Mouse (Mus musculus) lung, embryonic 16.5 days (tissue): ENCODE measurements around the gene Hoxb4. TPM values are rescaled to one million over a fixed set of nuclear protein-coding genes. Genes with fewer than 3 reads are reported as not detected.
A peak's percentile ranks its signal among the peaks of the same experiment; 100 is the strongest.

Experiments
- ATAC-seq: fragments of 200-750 bp; cut with Nextera tagmentation; 2 replicates; pipeline ENCODE4 v1.8.0; 2017; ENCODE audit warnings: low read depth, mild to moderate bottlenecking, moderate library complexity
- H3K27ac ChIP-seq: fragments of 300-500 bp; sonication (generic); 2 replicates; pipeline ENCODE4 v1.5.1; 2014; ENCODE audit warnings: mild to moderate bottlenecking, control low read depth, low read length
- H3K27me3 ChIP-seq: fragments of 300-500 bp; sonication (generic); 2 replicates; pipeline ENCODE4 v1.6.1; 2014; ENCODE audit warnings: low read depth, low read length, mixed read lengths; ENCODE audit not compliant: control insufficient read depth, insufficient read depth
- H3K36me3 ChIP-seq: fragments of 300-500 bp; sonication (generic); 2 replicates; pipeline ENCODE4 v1.6.1; 2014; ENCODE audit warnings: low read length; ENCODE audit not compliant: control insufficient read depth, insufficient read depth
- H3K4me1 ChIP-seq: fragments of 300-500 bp; sonication (generic); replicated peaks from 2 replicates; pipeline ENCODE4 v1.6.1; 2014; ENCODE audit warnings: low read length, mixed read lengths; ENCODE audit not compliant: control insufficient read depth, insufficient read depth
- H3K4me2 ChIP-seq: fragments of 300-500 bp; sonication (generic); 2 replicates; pipeline ENCODE4 v1.6.1; 2014; ENCODE audit warnings: low read depth, low read length, control low read depth
- H3K4me3 ChIP-seq: fragments of 300-500 bp; sonication (generic); 2 replicates; pipeline ENCODE4 v1.5.1; 2014; ENCODE audit warnings: mild to moderate bottlenecking, low read length, control low read depth
- H3K9ac ChIP-seq: fragments of 300-500 bp; sonication (generic); 2 replicates; pipeline ENCODE4 v1.6.1; 2014; ENCODE audit warnings: low read length, control low read depth
- H3K9me3 ChIP-seq: fragments of 300-500 bp; sonication (generic); 2 replicates; pipeline ENCODE4 v1.6.1; 2016; ENCODE audit warnings: low read length; ENCODE audit not compliant: control insufficient read depth
- WGBS: fragments of 180-500 bp; shearing (Covaris S2); extraction: QIAGEN DNeasy Blood & Tissue Kit; methylation state at CpG from one replicate; pipeline ENCODE4 v1.1.7; 2014; 5-methylcytosine and 5-hydroxymethylcytosine counted together
- microRNA counts: library from miRNA; unstranded; fragments of <30 nt; microRNA quantifications from one replicate; lab custom pipeline; 2016
- microRNA-seq: library from miRNA; unstranded; fragments of <30 nt; microRNA quantifications from one replicate; pipeline ENCODE4, GENCODE M21; 2016
- polyA plus RNA-seq: library from polyadenylated mRNA; unstranded; fragments of >200 nt; fragmentation: Nextera tagmentation; extraction: Ambion mirVana; gene quantifications from 2 replicates; pipeline ENCODE4 v1.2.1, GENCODE M21; 2015

Hoxb4 gene
- polyA plus RNA-seq, 1 experiment from 2014 or later, result 3.4 TPM

DNA sequence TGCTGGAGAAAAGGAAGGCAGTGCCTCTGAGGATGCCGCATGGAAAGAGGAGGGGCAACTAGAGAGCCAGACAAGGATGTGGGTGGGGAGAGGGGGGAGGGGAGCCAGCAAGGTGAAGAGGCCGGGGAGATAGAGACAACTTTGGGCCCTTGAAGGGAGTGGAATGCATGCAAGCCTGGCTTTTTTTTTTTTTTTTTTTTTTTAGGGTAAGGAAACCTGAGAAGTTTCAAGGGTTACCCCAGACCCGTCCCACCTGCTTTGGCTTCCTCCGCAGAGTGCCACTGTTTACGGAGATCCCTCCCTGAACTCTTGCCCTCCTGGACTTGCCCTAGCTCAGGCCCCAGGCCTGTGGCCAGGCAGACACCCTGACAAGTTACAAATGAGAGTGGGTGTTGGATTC lies 45.7 kb downstream of the Hoxb4 start:
- no peak overlapping the region for H3K27ac ChIP-seq
- peaks cover 13% of the 10 kb centered on the region for H3K4me1 ChIP-seq
- no peak overlapping the region for H3K4me3 ChIP-seq
- no peaks in the 10 kb centered on the region for H3K36me3 ChIP-seq
- 23% methylated on average over 5 of the region's 5 CpGs for WGBS
- no peak overlapping the region for H3K9ac ChIP-seq
- H3K4me2 ChIP-seq, result no peak overlapping the region
- H3K9me3 ChIP-seq, result peaks cover 2% of the 10 kb centered on the region; the same call in 1 of the 2 replicates
- peaks cover 20% of the 10 kb centered on the region for H3K27me3 ChIP-seq
- ATAC-seq, result no peak

DNA sequence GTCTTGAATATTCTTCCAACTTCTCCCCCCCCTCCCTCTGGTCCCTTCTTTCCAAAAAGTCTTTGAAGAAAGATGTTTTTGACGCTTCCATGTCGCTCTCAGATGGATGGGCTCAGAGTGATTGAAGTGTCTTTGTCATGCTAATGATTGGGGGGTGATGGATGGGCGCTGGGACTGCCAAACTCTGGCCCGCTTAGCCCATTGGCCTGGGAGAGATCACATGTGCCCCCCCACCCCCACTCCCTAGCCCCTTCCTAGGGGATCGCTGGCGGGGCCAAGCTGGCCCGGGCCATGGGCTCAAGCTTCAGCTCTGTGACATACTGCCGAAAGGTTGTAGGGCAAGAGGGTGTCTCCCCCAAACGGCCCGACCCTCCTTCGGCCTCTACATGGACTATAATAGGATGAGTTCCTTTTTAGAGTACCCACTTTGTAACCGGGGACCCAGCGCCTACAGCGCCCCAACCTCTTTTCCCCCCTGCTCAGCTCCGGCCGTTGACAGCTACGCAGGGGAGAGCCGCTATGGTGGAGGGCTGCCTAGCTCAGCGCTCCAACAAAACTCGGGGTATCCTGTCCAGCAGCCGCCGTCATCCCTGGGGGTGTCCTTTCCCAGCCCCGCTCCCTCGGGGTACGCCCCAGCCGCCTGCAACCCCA lies 47.5 kb downstream of the Hoxb4 start, which contains the start of gene Hoxb1:
Gene Hoxb1, plus strand, starts transcription at position 312 of the 651 bp plus-strand sequence.
- peaks cover 20% of the 10 kb centered on the region for H3K27me3 ChIP-seq
- WGBS, result 17% methylated on average over 26 of the region's 26 CpGs
- H3K27ac ChIP-seq, result no peak within 1 kb of the TSS
- peak within 1 kb of the TSS; percentile 32 for H3K4me3 ChIP-seq
- no peaks in the 10 kb centered on the region for H3K36me3 ChIP-seq
- ATAC-seq, result peak; percentile 43; the same call in 1 of the 2 replicates
- peak within 1 kb of the TSS; percentile 42 for H3K9ac ChIP-seq
- H3K9me3 ChIP-seq, result no peaks in the 10 kb centered on the region
- H3K4me2 ChIP-seq, result peak within 1 kb of the TSS; percentile 53
- H3K4me1 ChIP-seq, result peaks cover 13% of the 10 kb centered on the region

DNA sequence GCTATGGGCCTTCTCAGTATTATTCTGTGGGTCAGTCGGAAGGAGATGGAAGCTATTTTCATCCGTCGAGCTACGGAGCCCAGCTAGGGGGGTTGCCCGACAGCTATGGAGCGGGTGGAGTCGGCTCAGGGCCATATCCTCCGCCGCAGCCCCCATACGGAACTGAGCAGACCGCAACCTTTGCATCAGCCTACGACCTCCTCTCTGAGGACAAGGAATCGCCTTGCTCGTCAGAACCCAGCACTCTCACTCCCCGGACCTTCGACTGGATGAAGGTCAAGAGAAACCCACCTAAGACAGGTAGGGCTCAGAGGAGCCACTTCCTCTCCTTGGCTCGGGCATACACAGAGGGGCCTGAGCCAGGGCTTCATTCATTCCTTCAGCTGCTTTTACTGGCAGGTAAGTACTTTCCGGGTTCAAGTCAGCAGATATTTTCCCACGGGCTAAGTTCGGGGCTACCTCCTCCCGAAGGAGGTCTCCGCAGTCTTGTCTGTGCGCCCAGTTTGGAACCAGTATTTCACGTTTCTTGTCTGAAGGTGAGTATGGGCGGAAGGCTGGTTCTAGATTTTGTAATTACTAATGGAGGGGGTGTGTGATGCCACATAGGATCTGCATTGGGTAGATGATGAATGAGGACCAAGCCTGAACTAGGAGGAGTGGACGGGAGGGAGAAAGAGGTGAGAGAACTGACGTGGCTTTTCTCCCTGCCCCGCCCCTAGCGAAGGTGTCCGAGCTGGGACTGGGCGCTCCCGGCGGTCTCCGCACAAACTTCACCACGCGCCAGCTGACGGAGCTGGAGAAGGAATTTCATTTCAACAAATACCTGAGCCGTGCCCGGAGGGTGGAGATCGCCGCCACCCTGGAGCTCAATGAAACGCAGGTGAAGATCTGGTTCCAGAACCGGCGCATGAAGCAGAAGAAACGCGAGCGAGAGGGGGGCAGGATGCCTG lies 48.3 kb downstream of the Hoxb4 start:
- Histone ChIP-seq H3K9me3 (no peaks in the 10 kb centered on the region), H3K27me3 (peaks cover 20% of the 10 kb centered on the region), H3K9ac (peak overlapping the region; percentile 42), H3K4me2 (peak overlapping the region; percentile 53), H3K4me1 (peaks cover 13% of the 10 kb centered on the region), H3K36me3 (no peaks in the 10 kb centered on the region), H3K27ac (no peak overlapping the region), H3K4me3 (peak overlapping the region; percentile 32)
- ATAC-seq, result peak; percentile 60; the same call in 1 of the 2 replicates
- WGBS, result 7% methylated on average over 47 of the region's 47 CpGs

DNA sequence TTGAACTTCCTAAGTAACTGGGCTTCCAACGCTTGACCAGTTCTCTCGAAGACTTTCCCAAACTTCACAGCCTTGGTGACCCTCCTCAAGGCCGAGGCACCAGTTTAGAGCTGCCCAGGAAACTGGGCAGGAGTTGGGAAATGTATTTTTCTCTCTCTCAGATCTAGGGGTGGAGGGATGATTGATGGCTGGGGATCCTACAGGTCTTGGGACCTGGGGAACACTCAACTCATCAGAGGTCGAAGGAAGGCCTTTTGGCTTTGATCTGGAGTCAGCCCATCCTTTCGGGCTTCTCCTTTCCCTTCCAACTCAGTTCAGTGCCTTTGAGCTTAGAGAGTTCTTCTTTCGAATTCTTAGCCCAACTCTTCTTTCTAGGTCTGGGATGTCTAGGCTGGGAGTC lies 49.1 kb downstream of the Hoxb4 start:
- no peak overlapping the region for H3K9ac ChIP-seq
- H3K4me3 ChIP-seq, result no peak overlapping the region; the same call in 1 of the 2 replicates
- peak overlapping the region; percentile 53; the same call in 1 of the 2 replicates for H3K4me2 ChIP-seq
- no peaks in the 10 kb centered on the region for H3K9me3 ChIP-seq
- peaks cover 20% of the 10 kb centered on the region for H3K27me3 ChIP-seq
- H3K36me3 ChIP-seq, result no peaks in the 10 kb centered on the region
- ATAC-seq, result no peak
- no peak overlapping the region for H3K27ac ChIP-seq
- WGBS, result 52% methylated on average over 6 of the region's 6 CpGs
- peaks cover 13% of the 10 kb centered on the region for H3K4me1 ChIP-seq

DNA sequence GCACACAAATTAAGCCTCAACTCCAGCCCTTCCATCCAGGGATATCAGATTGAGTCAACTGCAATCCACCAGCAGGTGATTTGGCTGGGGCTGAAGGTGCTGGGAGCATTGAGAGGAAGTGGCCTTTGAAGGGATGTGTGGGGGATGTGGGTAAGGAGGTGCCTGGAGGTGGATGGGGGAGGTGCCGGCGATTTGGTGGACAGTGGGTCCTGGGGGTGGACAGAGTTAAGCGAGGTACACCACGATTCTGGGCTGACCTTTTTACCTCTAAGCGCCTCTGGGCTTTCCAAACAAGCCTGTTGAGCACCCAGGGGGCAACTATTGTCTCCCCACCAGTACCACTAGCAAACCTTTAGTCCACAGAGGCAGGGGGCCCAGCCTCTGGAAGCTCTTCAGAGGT lies 50.6 kb downstream of the Hoxb4 start:
- Histone ChIP-seq H3K9me3 (no peaks in the 10 kb centered on the region), H3K4me2 (no peak overlapping the region), H3K4me1 (peaks cover 19% of the 10 kb centered on the region), H3K27me3 (peaks cover 20% of the 10 kb centered on the region), H3K27ac (no peak overlapping the region), H3K36me3 (no peaks in the 10 kb centered on the region), H3K4me3 (no peak overlapping the region), H3K9ac (no peak overlapping the region)
- 67% methylated on average over 5 of the region's 5 CpGs for WGBS
- no peak for ATAC-seq

DNA sequence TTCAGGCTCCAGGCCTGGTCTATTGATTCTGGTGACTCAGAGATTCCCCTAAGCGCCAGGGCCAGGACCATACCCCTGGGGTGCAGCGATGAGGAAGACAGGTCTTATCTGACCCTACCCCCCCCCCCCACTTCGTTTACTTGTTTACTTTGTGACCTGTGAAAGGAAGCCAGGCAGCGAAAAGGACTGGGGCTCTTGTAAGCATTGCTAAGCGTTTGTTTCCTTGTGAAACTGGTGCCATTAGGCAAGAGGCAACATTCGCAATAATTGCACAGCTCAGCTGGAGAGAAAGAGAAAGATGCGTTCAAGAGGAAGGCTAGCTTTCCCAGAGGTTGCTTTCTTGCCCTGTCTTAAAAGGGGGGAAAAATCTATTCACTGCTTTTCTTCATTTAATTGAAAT lies 51.1 kb downstream of the Hoxb4 start:
- WGBS, result 51% methylated on average over 7 of the region's 7 CpGs
- no peak overlapping the region for H3K4me2 ChIP-seq
- H3K27me3 ChIP-seq, result peaks cover 20% of the 10 kb centered on the region
- ATAC-seq, result no peak
- H3K4me3 ChIP-seq, result no peak overlapping the region
- H3K4me1 ChIP-seq, result peaks cover 19% of the 10 kb centered on the region
- no peak overlapping the region for H3K27ac ChIP-seq
- no peak overlapping the region for H3K9ac ChIP-seq
- H3K9me3 ChIP-seq, result no peaks in the 10 kb centered on the region
- H3K36me3 ChIP-seq, result no peaks in the 10 kb centered on the region

MicroRNAs encoded within 50 kb of the gene (microRNA counts, 519-probe panel; counts per million panel counts)
- 4,235 counts per million, percentile 85 among the panel's probes with 10 or more counts for microRNA mmu-miR-10a (lab: Ali Mortazavi, UCI)

Small RNAs within 50 kb of the gene (microRNA-seq; reads per million reads assigned to microRNA genes)
- 28,273 reads per million, percentile 98 among the genes with 10 or more reads in this experiment for gene Mir10a

Other genes with a start within 250 kb of the Hoxb4 start
- 464 and 478 TPM in 2 replicates for gene Atp5g1, start 242.6 kb upstream of the Hoxb4 start, polyA plus RNA-seq
- 0.41 and 1.3 TPM in 2 replicates for gene Calcoco2, start 206.3 kb upstream of the Hoxb4 start, polyA plus RNA-seq
- 2.2 and 2.8 TPM in 2 replicates for gene Ttll6, start 184.5 kb upstream of the Hoxb4 start, polyA plus RNA-seq
- gene Hoxb13, start 124.0 kb upstream of the Hoxb4 start, polyA plus RNA-seq, result 0.09 TPM in 1 of 2 replicates, not detected in the other
- 0.28 and 0.30 TPM in 2 replicates for gene Hoxb9, start 46.8 kb upstream of the Hoxb4 start, polyA plus RNA-seq
- 0.33 and 0.79 TPM in 2 replicates for gene Hoxb8, start 36.4 kb upstream of the Hoxb4 start, polyA plus RNA-seq
- 2.2 and 3.2 TPM in 2 replicates for gene Hoxb7, start 31.6 kb upstream of the Hoxb4 start, polyA plus RNA-seq
- gene Hoxb6, start 25.8 kb upstream of the Hoxb4 start, polyA plus RNA-seq, result 8.8 and 11.6 TPM in 2 replicates
- 39.2 and 46.6 TPM in 2 replicates for gene Hoxb5, start 14.9 kb upstream of the Hoxb4 start, polyA plus RNA-seq
- gene Hoxb3, start 5.1 kb downstream of the Hoxb4 start, polyA plus RNA-seq, result 2.1 and 2.6 TPM in 2 replicates
- 20.1 and 24.0 TPM in 2 replicates for gene Hoxb2, start 32.3 kb downstream of the Hoxb4 start, polyA plus RNA-seq
- 0.18 TPM in 1 of 2 replicates, not detected in the other for gene Hoxb1, start 47.5 kb downstream of the Hoxb4 start, polyA plus RNA-seq
- 2.1 and 4.5 TPM in 2 replicates for gene Skap1, start 146.3 kb downstream of the Hoxb4 start, polyA plus RNA-seq